Mouse (Mus musculus) testis, adult 2 months (tissue): ENCODE results near the gene Capn9. TPM values are rescaled to one million over a fixed set of nuclear protein-coding genes. Genes with fewer than 3 reads are reported as not detected.

Experiments
- H3K27ac ChIP-seq: fragments of 200-500 bp; 2 replicates; pipeline ENCODE4 v1.5.1; 2012; ENCODE audit warnings: low read depth, low read length; ENCODE audit not compliant: control insufficient read depth, insufficient read depth
- H3K27me3 ChIP-seq: fragments of 200-500 bp; 2 replicates; pipeline ENCODE4 v1.6.1; 2012; ENCODE audit warnings: mild to moderate bottlenecking, low read length, moderate library complexity; ENCODE audit not compliant: control insufficient read depth, insufficient read depth
- H3K36me3 ChIP-seq: fragments of 200-500 bp; 2 replicates; pipeline ENCODE4 v1.6.1; 2012; ENCODE audit warnings: mild to moderate bottlenecking, low read length; ENCODE audit not compliant: control insufficient read depth, insufficient read depth
- H3K4me1 ChIP-seq: fragments of 200-500 bp; 2 replicates; pipeline ENCODE4 v1.6.1; 2012; ENCODE audit warnings: low read length; ENCODE audit not compliant: control insufficient read depth, insufficient read depth
- H3K4me3 ChIP-seq: fragments of 200-500 bp; 2 replicates; pipeline ENCODE4 v1.5.1; 2012; ENCODE audit warnings: low read depth, mild to moderate bottlenecking, low read length, moderate library complexity, mixed read lengths; ENCODE audit not compliant: control insufficient read depth
- CTCF ChIP-seq: fragments of 200-500 bp; IDR thresholded peaks from 2 replicates; pipeline ENCODE4 v1.5.1; 2012; ENCODE audit warnings: low read depth, mild to moderate bottlenecking, inconsistent platforms, low read length, moderate library complexity; ENCODE audit not compliant: control insufficient read depth, insufficient read depth, insufficient replicate concordance
- POLR2A ChIP-seq: fragments of 200-500 bp; IDR thresholded peaks from 2 replicates; pipeline ENCODE4 v1.6.1; 2012; ENCODE audit warnings: low read depth, mild to moderate bottlenecking, inconsistent platforms, low read length, moderate library complexity; ENCODE audit not compliant: control insufficient read depth
- polyA plus RNA-seq: library from polyadenylated mRNA; depleted of rRNA; stranded (reverse); fragments of >200 nt; gene quantifications from 2 replicates; pipeline ENCODE4 v1.2.3, GENCODE M21; 2012

Gene Capn9
- polyA plus RNA-seq, 1 experiment, result 0.58 TPM

GRCm38 (mm10) chr8:124630489-124630888, 54.6 kb downstream of the Capn9 start:
- no peaks in the 10 kb centered on the region for H3K36me3 ChIP-seq
- no peaks in the 10 kb centered on the region; the same call in 1 of the 2 replicates for H3K4me1 ChIP-seq
- no peaks in the 10 kb centered on the region for H3K27me3 ChIP-seq
- TF ChIP-seq CTCF, result no peak
- no peak overlapping the region for H3K4me3 ChIP-seq
- H3K27ac ChIP-seq, result no peak overlapping the region

GRCm38 (mm10) chr8:124630891-124631290, 55.0 kb downstream of the Capn9 start:
- Histone ChIP-seq H3K4me3 (no peak overlapping the region), H3K27ac (no peak overlapping the region), H3K36me3 (no peaks in the 10 kb centered on the region), H3K27me3 (no peaks in the 10 kb centered on the region), H3K4me1 (no peaks in the 10 kb centered on the region; the same call in 1 of the 2 replicates)
- TF ChIP-seq CTCF, result no peak
- TF ChIP-seq POLR2A, result no peak

- no peak for TF ChIP-seq CTCF
- TF ChIP-seq POLR2A, result no peak
- no peaks in the 10 kb centered on the region for H3K27me3 ChIP-seq
- H3K4me3 ChIP-seq, result no peak overlapping the region
- no peaks in the 10 kb centered on the region for H3K36me3 ChIP-seq
- H3K4me1 ChIP-seq, result no peaks in the 10 kb centered on the region; the same call in 1 of the 2 replicates
- no peak overlapping the region for H3K27ac ChIP-seq
Measured at GRCm38 (mm10) chr8:124631966-124632365, 56.1 kb downstream of the Capn9 start.

- H3K4me1 ChIP-seq, result no peaks in the 10 kb centered on the region
- H3K36me3 ChIP-seq, result no peaks in the 10 kb centered on the region
- H3K4me3 ChIP-seq, result no peak overlapping the region
- TF ChIP-seq CTCF, result no peak
- no peak overlapping the region; the same call in 1 of the 2 replicates for H3K27ac ChIP-seq
- H3K27me3 ChIP-seq, result no peaks in the 10 kb centered on the region
Measured at GRCm38 (mm10) chr8:124633001-124633703, 57.2 kb downstream of the Capn9 start.

- no peaks in the 10 kb centered on the region for H3K36me3 ChIP-seq
- H3K27ac ChIP-seq, result no peak overlapping the region
- no peaks in the 10 kb centered on the region for H3K4me1 ChIP-seq
- H3K4me3 ChIP-seq, result no peak overlapping the region
- H3K27me3 ChIP-seq, result no peaks in the 10 kb centered on the region
- TF ChIP-seq CTCF (no peak), POLR2A (no peak)
Measured at GRCm38 (mm10) chr8:124634411-124635246, 58.7 kb downstream of the Capn9 start.

- Histone ChIP-seq H3K4me3 (no peak overlapping the region), H3K36me3 (no peaks in the 10 kb centered on the region), H3K27ac (no peak overlapping the region), H3K27me3 (no peaks in the 10 kb centered on the region), H3K4me1 (no peaks in the 10 kb centered on the region)
- TF ChIP-seq POLR2A, result no peak
- TF ChIP-seq CTCF, result no peak
Measured at GRCm38 (mm10) chr8:124635247-124635502, 59.3 kb downstream of the Capn9 start.

- H3K4me3 ChIP-seq, result no peak overlapping the region
- TF ChIP-seq CTCF, result no peak
- no peak for TF ChIP-seq POLR2A
- no peaks in the 10 kb centered on the region for H3K27me3 ChIP-seq
- no peak overlapping the region for H3K27ac ChIP-seq
- H3K4me1 ChIP-seq, result peaks cover 26% of the 10 kb centered on the region
- no peaks in the 10 kb centered on the region for H3K36me3 ChIP-seq
Measured at GRCm38 (mm10) chr8:124641599-124641998, 65.7 kb downstream of the Capn9 start.
